Mouse (Mus musculus): ENCODE results near the gene Mdga1. TPM values are rescaled to one million over a fixed set of nuclear protein-coding genes. Genes with fewer than 3 reads are reported as not detected.
A peak's percentile ranks its signal among the peaks of the same experiment; 100 is the strongest.

Gene Mdga1
- polyA plus RNA-seq (2012; rRNA removed): 26.7 and 28.2 TPM in 2 replicates

DNA sequence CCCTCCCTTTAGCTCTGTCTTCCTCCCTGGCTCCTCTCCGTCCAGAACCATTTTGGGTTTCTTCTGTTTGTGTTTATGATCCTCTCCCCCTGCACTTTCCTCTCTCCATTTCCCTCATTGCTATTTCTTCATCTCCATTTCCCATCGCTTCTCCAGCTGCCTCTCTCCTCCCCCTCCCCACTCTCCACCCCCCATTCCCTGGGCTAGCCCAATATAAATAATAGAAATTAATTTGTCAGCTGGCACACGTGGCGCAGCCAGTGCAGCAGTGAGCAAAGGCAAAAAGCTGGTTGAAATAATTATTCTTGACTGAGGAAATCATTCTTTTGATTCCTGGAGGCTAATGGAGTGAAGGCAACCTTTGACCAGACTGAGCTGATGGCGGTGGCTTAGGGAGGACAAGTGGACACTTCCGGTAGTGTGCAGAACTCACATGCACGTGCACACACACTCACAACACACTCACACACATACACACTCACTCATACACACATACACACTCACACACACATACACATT is at the start of gene Mdga1:
TSS of gene Mdga1 (minus strand) at position 51 of the 519 bp plus-strand sequence.
- no peak for DNase-seq (ENCODE audit: extremely low spot score in 1 of 2, low spot score in 1 of 2)

DNA sequence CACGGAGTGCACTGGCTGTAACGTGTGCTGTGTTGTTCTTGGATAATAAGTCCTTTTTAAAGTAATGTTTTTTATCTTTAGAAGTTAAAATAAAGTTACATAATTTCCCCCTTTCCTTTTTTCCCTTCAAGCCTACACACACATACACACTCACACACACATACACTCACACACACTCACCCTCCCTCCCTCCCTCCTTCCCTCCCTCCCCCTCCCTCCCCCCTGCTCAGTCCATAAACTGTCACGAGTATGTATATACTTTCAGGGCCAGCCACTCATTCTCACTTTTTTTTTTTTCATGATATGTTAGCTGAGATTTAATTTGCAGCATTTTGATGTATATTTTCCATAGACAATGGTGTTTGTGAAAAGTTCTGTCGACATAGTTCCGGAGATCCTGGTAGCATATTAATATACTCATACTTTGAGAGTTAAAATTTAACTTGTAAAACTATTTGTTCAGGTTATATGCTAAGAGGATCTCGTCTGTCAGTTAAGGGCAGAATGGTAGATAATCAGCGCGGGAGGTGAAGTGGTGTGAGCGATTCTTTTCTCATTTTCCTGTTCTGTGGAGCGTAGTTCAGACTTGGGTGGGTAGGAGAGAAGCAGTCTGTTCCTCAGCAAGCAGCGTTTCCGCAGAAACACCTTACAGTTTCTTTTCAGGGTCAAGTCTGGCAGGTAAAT is 49.2 kb upstream of the Mdga1 start:
- DNase-seq (ENCODE audit: extremely low spot score in 1 of 2, low spot score in 1 of 2): no peak

DNA sequence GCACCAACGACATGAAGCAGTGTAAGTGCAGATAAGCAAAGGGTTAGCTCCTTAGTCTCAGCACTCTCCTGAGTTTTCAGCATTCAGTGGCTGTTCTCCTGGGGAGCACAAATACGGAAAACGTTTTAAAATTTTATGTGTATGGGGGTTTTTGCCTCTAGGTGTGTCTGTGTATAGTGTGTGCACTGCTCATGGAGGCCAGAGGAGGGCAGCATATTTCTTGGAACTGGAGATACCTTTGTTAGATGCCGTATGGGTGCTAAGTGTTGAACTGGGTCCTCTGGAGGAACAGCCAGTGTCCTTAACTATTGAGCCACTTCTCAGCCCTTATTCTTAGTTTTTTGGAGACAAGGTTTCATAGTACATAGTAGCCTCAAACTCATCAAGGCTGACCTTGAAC is 44.8 kb upstream of the Mdga1 start:
- DNase-seq (ENCODE audit: extremely low spot score in 1 of 2, low spot score in 1 of 2): no peak

DNA sequence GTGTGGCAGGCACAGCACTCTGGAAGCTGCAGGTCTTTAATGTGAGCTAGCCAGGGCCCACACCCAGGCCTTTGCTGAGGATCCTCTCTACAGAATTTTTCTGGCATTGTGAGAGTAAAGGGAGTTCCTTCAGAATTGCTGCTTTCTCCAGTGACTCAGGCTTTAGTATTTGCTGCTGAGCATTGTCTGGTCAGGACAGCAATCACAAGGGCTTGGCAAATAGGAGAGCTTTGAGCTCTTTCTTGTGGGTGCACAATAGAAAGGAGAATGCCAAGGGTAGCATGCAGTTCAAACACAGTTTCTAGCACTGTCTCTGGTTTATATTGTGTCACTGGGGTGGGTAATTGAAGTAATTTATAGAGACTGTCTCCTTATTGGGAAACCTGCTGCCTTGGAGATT is 38.5 kb upstream of the Mdga1 start:
- no peak for DNase-seq (ENCODE audit: extremely low spot score in 1 of 2, low spot score in 1 of 2)

DNA sequence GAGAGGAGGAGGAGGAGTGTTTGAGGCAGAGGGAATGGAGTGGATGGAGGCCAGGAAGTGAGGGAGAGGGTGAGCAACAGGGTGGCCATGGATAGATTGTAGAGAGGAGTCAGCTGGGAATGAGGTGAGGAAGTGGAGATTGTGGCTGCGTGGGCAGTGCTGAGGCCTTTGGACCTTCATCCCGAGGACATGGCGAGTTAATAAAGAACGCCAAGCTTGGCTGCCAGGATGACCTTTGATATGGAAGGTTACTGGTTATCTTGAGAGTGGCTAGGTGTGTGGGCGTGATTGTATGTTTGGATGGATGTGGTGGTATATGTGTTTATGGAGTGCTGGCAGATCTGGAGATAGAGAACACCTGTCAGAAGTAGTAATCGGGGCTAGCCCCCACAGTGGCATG is 38.0 kb upstream of the Mdga1 start:
- DNase-seq (ENCODE audit: extremely low spot score in 1 of 2, low spot score in 1 of 2): no peak

GRCm38 (mm10) chr17:30006877-30007276 is 37.0 kb upstream of the Mdga1 start:
- no peak for DNase-seq (ENCODE audit: extremely low spot score in 1 of 2, low spot score in 1 of 2)

DNA sequence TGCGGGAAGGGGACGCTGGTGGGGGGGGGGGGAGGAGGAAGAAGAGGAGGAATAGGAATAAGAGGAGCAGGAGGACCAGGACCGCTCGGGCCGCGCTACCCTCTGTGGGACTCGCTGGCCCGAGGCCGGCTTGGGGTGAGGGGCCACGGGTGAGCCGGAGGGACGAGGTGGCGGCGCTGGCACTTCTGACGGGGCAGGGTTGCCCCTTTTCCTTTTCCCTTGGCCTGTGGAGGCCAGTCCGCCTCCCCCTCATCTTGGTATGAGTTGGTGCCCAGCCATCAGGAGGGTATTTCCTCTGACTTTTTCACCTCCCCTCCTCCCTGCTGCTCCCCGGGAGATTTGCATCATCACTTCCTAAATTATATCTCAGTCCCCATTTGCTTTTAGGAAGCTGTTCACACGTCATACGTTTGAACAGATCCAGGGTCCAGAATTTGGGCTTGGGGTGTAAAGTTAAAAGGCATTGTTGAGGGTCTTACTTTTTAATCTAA is 35.6 kb upstream of the Mdga1 start:
- DNase-seq (ENCODE audit: extremely low spot score in 1 of 2, low spot score in 1 of 2): no peak

DNA sequence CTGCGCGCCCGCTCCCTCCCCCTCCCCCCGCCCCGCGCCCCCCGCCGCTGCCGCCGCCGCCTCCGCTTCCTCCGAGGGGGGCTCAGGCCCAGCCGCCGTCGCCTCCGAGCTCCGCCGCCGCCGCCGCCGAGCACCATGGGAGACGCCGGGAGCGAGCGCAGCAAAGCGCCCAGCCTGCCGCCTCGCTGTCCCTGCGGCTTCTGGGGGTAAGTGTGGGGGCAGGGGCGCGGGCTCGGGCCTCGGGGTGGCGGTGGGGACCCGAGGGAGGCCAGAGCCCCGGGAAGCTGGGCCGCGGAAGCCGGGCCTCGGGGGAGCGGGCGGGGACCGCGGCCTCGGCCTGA is 35.2 kb upstream of the Mdga1 start:
- DNase-seq (ENCODE audit: extremely low spot score in 1 of 2, low spot score in 1 of 2): no peak

GRCm38 (mm10) chr17:30004203-30005102 is 34.6 kb upstream of the Mdga1 start, which contains the start of gene Zfand3:
Gene Zfand3, plus strand, starts transcription at chr17:30004733.
- DNase-seq (ENCODE audit: extremely low spot score in 1 of 2, low spot score in 1 of 2): peak; percentile 80 to 89

DNA sequence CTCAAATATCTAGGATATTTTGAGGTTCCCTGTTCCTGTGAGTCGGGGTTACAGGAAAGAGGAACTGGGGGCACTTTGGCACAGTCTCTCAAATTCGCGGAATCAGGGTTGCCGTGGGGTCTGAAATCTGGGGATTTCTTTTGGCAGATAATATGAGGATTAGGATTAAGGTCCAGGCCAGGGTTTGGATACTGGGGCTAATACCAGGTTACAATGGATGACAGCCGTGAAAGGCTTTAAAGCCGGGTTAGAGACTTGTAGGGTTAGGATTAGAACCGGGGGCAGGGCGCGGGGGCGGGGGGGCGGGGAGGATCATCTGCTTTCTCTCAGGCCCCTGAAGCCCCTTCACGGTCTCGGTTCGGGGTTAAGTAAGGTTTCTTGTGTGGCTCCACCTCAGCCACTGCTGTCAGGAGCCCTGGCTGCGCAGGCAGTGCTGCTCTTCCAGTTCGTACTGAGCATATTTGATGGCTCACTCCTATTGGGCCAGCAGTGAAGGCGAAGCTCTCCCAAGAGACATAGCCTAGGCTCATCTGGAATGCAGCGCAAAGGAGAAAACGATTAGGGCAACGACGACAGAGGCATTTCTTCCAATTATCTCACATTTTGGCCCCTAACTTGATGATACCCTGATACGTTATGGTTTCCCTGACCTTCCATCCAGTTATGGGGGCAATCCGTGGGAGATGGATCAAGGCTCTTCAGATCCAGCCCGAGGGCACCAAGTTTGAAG is 28.8 kb upstream of the Mdga1 start:
- no peak for DNase-seq (ENCODE audit: extremely low spot score in 1 of 2, low spot score in 1 of 2)

- no peak for DNase-seq (ENCODE audit: extremely low spot score in 1 of 2, low spot score in 1 of 2)
These were observed 27.8 kb upstream of the Mdga1 start for GRCm38 (mm10) chr17:29997726-29998125.

DNA sequence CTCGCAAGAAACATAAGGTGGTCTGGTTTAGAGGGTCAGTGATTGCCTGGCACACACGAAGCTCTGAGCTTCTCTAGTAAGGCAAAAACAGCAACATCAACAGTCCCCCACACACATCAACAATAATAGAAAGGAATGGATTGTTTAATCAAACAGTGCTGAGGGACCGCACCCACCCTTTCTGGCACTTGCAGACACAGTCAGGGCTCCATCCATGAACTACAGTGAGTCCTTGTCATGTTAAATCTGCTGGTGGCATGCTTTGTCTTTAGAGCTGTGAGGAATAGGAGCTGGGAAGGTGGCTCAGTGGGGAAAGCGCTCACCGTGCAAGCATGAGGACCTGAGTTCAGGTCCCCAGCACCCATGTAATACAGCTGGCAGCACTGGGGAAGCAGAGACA is 26.1 kb upstream of the Mdga1 start:
- no peak for DNase-seq (ENCODE audit: extremely low spot score in 1 of 2, low spot score in 1 of 2)

DNA sequence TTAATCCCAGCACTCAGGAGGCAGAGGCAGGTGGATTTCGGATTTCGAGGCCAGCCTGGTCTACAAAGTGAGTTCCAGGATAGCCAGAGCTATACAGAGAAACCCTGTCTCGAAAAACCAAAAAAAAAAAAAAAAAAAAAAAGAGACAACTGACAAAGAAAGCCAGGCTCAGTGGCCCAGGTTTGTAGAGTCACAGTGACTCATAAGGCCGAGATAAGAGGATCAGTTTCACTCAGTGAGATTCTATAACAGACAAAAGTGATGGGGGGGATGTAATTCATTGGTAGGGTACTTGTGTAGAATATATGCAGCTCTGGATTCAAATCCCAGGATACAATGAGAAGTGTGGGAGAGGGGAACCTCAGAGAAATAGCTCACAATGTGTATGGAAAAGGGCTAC is 24.6 kb upstream of the Mdga1 start:
- no peak for DNase-seq (ENCODE audit: extremely low spot score in 1 of 2, low spot score in 1 of 2)

DNA sequence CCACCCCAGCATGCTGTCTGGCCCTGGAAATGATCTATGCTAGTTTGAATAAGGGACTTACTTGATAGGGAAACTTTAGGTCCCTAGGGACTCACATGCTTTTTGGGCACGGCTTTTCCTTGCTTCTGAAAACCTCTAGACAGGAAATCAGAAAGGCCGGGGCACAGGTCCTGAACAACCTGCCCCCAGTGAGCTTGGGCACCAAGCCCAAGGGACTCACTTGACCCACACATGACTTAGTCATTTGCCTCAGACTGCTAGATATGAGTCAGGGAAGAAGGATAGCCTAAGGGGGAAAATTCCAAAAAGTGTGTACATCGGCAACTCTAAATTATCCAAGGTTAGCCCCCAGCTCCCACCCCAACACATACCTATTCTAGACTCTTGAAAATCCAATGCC is 24.1 kb upstream of the Mdga1 start:
- no peak for DNase-seq (ENCODE audit: extremely low spot score in 1 of 2, low spot score in 1 of 2)

DNA sequence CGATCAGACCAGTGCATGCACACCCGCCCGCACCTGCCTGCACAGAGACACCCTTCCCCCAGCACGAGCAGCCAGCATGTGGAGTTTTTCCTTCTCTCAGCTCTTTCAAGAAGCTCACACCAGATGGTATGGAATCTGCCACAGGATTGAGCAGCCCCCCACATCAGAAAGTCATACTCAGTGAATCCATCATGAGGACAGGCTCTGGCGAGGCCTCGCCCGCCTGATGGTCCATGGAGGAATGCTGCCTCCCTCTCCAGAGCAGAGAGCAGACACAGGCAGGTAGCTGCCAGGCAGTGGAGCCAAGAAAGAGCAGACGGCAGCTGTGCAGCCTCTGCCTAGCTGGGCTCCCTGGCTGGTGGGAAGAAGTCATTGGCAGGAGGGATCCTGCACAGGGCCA is 23.6 kb upstream of the Mdga1 start:
- peak; percentile 66 to 74 for DNase-seq (ENCODE audit: extremely low spot score in 1 of 2, low spot score in 1 of 2)

DNA sequence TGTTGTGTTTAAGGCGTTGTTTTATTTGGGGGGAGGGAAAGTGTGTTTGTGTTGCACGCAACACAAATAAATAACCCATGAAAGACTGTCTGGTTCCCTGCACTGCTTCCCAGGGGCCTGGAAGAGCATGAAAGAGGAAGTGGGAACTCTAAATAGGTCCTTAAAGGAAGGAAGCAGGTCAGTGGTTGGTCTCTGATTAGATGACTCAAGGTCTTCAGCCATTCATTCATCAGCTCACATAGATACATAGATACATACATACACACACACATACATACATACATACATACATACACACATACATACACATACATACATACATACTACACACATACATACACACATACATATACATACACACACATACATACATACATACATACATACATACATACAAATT is 21.0 kb upstream of the Mdga1 start:
- DNase-seq (ENCODE audit: extremely low spot score in 1 of 2, low spot score in 1 of 2): no peak

DNA sequence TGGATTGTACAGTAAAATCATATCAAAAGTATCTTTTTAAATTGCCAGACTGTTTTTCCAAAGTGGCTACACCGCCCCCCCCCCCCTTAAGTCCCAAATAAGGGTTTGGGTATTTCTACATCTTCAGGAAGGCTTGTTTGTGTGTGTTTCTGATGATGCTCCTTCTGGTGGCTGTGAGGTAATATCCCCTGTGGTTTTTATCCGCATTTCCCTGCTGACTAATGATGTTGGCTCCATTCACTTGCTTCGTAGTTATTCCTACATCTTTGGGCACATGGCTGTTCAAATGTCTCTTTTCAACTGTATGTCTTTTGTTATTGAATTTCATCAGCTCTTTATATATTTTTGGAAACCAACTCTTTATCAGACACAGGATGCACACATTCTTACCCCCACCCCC is 20.2 kb upstream of the Mdga1 start:
- no peak for DNase-seq (ENCODE audit: extremely low spot score in 1 of 2, low spot score in 1 of 2)

DNA sequence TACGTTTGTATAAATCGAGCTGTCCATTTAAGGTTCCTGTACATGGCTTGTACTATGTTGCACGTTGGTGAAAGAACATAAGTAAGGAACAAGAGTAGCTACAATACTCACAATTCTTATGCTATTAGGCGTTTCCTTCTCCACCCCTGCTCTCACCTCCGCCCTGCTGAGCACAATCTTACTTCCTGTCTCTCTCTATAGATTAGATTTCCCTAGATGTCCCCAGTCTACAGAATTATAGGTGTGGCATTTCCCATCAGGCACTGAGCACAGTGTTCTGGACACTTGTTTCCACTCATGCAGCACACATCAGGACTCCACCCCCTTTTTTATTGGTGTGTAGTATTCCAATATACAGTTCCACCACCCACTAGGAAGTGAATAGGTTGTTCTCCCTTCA is 19.8 kb upstream of the Mdga1 start:
- DNase-seq (ENCODE audit: extremely low spot score in 1 of 2, low spot score in 1 of 2): no peak

DNA sequence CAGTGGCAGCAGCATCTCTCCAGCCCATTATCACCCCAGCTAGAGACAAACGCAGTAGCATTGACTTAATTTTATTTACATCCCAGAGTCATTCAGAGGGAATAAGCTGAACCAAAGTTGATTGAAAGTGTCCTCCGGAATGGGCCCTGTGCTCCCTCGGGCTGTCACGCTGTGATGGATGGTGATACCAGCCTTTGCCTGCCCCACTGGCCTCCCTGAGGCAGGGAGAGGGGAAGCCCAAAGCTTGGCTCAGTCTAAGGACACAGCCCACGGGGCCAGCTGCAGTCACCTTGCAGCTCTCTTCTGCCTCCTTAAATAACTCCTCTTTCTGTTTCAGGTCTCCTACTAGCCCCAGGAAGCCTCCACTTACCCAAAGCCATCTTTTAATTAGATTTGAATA is 18.3 kb upstream of the Mdga1 start:
- DNase-seq (ENCODE audit: extremely low spot score in 1 of 2, low spot score in 1 of 2): no peak

DNA sequence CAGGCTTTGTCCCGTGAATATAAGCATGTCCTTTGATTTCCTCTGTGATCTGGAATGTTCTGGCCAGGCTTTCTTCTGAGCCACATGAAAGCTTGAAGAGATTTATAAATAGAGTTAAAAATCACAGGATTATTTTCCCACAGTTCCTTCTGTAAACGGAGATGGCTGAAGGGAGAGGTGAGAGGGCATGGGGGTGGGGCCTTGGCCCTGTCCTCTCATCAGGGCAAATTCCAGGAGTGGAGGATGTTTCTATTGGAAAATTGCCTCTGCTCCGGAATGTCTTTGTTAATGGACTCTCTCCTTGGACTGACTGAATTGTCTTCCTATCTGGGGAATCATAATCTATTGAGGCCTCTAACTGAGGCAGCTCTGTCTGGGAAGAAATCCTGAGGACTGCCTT is 15.6 kb upstream of the Mdga1 start:
- DNase-seq (ENCODE audit: extremely low spot score in 1 of 2, low spot score in 1 of 2): no peak

GRCm38 (mm10) chr17:29984931-29985330 is 15.0 kb upstream of the Mdga1 start:
- peak in 1 of 2 experiments; percentile 38 for DNase-seq (ENCODE audit: extremely low spot score in 1 of 2, low spot score in 1 of 2)

Measured in frontal cortex, adult 2 months (tissue).